Mouse (Mus musculus) gastrocnemius, postnatal 14 days (tissue): ENCODE results near the gene Efna2. TPM values are rescaled to one million over a fixed set of nuclear protein-coding genes. Genes with fewer than 3 reads are reported as not detected.
A peak's percentile ranks its signal among the peaks of the same experiment; 100 is the strongest.

Experiments
- DNase-seq: peaks from one replicate; pipeline ENCODE4 v3.0.0; 2021; ENCODE audit warnings: mixed read lengths
- intact Hi-C: fragments of 180-260 bp; cut with DNase I; formaldehyde crosslinking; loops from one replicate; pipeline ENCODE4 v1.15.1; 2025; ENCODE audit warnings: low total_unique reads
- total RNA-seq, 2 experiments: library from RNA; stranded (reverse); gene quantifications; 2 replicates each; pipeline ENCODE4 v1.2.3; 2021

Efna2 gene
- total RNA-seq, 2 experiments from 2014 or later: 0.58 to 0.98 TPM

DNA sequence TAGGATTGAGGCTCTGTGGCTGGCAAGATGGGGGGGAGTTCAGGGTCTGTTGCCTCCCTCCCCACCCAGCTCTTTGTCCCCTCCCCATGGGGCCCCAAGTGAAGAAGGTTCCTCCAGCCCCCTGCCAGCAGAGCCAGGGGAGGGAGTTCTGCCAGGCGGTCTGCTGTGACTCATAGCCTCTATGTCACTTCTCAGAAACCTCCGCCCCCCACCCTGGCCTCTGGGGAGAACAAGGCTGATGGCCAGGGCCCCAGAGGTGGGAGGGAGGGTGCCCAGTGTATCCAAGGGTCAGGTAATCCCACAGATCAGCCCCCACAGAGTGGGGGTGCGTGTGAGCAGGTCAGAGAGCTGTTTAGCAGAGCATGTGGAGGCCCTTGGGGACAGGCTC, 26.4 kb upstream of the Efna2 start:
- DNase-seq: no peak
- intact Hi-C loops: no loop called here

GRCm38 (mm10) chr10:80153713-80154112, 25.6 kb upstream of the Efna2 start:
- DNase-seq: no peak
- intact Hi-C loops: no loop called here

DNA sequence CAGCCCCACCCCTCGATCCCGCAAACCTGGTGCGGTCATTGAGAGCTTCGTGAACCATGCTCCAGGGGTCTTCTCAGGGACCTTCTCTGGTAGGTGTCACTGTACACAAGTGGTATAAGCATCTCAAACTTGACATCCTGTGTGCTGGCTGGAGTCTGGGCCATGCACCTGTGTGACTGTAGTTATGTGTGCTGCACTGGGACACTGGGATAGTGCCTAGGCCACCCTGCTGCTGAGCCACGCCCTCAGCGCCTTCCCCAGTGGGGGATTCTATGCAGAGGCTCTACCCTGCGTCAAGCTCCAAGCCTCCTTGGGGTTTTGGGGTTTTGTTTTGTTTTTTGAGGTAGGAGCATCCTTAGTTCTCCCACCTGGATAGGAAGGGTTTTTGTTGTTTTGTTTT, 24.9 kb upstream of the Efna2 start:
- intact Hi-C loops: no loop called here
- no peak for DNase-seq

DNA sequence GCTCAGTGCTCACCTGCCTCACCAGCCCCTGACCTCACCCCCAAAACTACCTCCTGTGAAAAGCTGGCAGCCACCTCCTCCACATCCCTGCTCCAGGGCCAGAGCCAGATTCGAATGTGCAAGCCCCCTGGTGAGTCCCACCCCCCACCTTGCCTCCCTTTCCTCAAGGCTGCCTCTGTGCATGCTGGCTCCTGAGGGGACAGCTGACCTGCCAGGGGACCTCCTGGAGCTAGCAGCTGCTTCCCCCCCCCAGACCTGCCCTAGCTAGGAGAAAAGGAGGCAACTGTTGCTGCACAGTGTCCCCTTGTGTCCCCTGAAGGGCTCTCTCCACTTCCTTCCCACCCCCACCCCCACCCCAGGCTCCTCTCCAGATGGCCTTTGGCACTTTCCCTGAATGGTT, 24.0 kb upstream of the Efna2 start:
- DNase-seq: peak; percentile 5
- intact Hi-C loops: no loop called here

- peak; percentile 13 for DNase-seq
- intact Hi-C loops: no loop called here
These were observed 23.1 kb upstream of the Efna2 start for GRCm38 (mm10) chr10:80156002-80156751.

DNA sequence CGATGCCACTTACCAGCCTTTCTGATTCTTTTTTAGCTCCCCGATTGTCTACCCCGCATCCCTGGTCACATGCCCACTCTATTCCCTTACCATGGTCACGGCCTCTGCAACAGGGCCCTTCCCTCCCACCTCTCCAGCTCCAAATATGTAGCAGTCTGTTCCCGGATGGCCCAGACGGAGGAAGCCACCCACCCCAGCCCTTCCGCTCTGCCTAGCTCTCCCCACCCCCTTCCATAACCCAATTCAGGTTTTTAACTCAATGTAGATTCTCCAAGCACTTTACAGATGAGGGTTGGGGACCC, 22.6 kb upstream of the Efna2 start:
- DNase-seq: peak; percentile 38
- intact Hi-C loops: no loop called here

- intact Hi-C loops: no loop called here
- no peak for DNase-seq
These were observed 21.9 kb upstream of the Efna2 start for GRCm38 (mm10) chr10:80157141-80157929.

DNA sequence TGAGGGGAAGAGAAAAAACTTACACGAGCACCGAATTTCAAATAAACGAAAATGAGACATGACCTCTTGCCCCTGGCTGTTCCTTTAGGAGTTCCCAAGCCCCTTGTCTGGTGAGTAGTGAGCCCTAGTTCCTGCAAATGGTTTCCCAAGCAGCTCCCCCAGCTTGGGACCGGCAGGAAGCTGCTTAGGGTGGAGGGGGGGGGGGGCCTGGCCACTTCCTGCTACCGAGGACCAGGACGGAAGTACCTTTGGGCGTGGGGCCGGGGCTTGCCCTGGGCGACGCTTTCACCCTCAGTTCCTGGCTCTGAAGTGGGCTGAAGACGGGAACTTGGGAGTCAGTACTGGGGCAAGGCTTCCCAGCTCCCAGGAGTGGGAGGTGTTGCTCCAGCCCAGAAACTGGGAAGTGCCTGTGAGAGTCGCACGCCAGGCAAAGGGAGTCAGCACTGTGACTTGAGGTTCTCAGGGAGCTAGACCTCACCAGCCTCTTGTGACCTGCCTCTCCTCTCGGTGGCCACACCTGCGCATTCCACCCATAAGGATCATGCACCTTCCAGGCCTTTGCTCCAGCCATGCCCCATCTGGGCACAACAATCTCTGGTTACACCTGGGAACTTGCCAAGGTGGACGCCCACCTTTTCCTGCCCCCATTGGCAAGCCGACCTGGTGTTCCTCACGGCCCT, 20.8 kb upstream of the Efna2 start:
- intact Hi-C loops: no loop called here

GRCm38 (mm10) chr10:80159021-80159560, 20.2 kb upstream of the Efna2 start:
- intact Hi-C loops: no loop called here
- DNase-seq: peak; percentile 46

More for the DNA sequence above, 20.8 kb upstream of the Efna2 start:
- peak; percentile 67 for DNase-seq

- intact Hi-C loops: no loop called here
- peak; percentile 99 for DNase-seq
These were observed 19.5 kb upstream of the Efna2 start for GRCm38 (mm10) chr10:80159561-80160454.

GRCm38 (mm10) chr10:80160455-80161371, 18.6 kb upstream of the Efna2 start:
- intact Hi-C loops: no loop called here
- DNase-seq: peak; percentile 87

DNA sequence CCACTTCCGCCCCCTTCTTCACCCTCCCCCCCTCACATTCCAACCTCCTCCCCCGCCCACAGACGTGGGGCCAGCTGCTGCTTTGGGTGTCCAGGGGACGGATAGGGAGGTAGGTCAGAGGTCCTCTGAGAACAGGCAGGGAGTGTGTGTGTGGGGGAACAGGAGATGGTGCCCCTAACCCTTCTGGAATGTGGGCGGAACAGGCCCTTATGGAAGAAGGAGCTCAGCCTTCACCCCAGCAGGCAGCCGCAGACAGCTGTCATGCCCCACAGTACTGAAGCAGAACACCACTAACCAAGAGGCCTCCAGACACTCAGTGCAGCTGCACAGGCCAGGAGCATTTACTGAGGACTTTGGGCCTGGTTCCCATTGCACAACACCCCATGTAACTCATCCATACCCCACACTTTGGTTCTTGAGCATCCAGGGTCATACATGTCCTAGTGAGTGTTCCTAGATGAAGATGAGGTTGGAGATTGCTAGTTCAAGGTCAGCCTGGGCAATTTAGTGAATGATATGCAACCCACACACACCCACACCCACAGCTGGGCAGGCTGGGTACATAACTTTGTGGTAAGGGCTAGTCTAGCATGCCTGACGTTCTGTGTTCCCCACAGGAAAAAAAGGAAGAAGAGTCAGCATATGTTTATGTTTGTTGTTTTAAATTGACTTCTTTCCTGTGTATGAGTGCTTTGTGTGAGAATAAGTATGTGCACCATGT, 17.6 kb upstream of the Efna2 start:
- intact Hi-C loops: no loop called here
- peak; percentile 43 for DNase-seq

GRCm38 (mm10) chr10:80162243-80162608, 17.1 kb upstream of the Efna2 start:
- intact Hi-C loops: no loop called here
- DNase-seq: no peak

DNA sequence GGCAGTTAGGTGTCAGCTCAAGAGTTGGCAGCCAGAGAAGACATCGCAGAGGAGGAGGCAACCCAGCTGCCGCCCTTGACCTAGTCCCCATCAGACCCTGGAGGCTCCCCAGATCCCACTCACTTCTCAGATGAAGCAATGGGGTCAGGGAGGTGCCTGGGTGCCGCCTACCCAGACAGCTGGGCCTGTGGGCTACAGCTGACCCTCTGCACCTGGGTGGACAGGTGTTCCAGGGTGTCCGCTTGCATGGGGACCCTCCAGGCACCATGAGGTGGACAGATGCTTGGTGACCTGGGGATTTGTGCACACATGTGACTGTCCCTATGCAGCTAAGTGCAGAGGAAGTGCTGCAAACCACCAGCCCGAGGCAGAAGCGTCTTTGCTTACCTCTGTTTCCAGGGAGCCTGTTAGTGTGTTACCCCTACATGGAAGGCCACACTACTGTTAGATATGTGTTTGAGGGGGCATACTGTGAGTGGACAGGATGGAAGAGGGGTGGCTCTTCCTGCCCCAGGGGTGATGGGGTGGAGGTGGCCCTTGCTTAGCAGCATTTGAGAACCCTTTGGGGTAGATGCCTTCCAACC, 16.5 kb upstream of the Efna2 start:
- DNase-seq: no peak
- intact Hi-C loops: no loop called here

DNA sequence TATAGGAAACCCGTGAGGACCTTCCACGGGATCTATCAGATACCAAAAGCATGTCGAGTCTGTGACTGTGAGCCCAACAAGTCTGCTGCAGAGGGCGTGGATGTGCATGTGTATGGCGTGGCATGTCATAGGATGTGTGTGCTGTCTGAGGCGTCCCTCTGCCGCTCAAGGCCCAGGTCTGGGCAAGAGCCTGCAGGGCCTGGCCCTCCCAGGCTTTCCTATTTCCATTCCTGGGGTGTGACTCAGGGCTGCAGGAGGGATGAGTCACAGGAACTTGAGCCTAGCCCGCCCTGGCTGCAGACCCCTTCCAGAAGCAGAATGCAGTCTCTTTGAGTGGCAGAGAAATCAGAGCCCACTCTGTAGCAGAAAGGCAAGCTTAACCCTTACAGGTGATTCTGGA, 15.6 kb upstream of the Efna2 start:
- intact Hi-C loops: no loop called here
- DNase-seq: peak; percentile 66

- peak; percentile 32 for DNase-seq
- intact Hi-C loops: no loop called here
These were observed 14.9 kb upstream of the Efna2 start for GRCm38 (mm10) chr10:80164161-80164997.

GRCm38 (mm10) chr10:80164998-80165344, 14.3 kb upstream of the Efna2 start:
- intact Hi-C loops: loop anchor here (1.0 kb wide), 1 partner anchor 21 kb away; no protein-coding TSS in a partner anchor
- peak; percentile 96 for DNase-seq
